Mouse (Mus musculus): ENCODE data around the gene Cib1. TPM values are rescaled to one million over a fixed set of nuclear protein-coding genes. Genes with fewer than 3 reads are reported as not detected.

Cib1 gene
- polyA plus RNA-seq, 1 experiment from 2014 or later = 108 TPM

GRCm38 (mm10) chr7:80200963-80201539 lies 31.6 kb downstream of the Cib1 start:
- H3K4me1 ChIP-seq = peaks cover 79% of the 10 kb centered on the region
- H3K4me3 ChIP-seq (replicated peaks) = no peak overlapping the region
- no peak overlapping the region for H3K4me2 ChIP-seq (replicated peaks)
- H3K9ac ChIP-seq = no peak overlapping the region
- ATAC-seq (ENCODE audit: insufficient number of reproducible peaks, low FRiP score, low TSS enrichment, low read depth) = no peak
- no peak overlapping the region for H3K27ac ChIP-seq (replicated peaks)
- H3K36me3 ChIP-seq = 0 out of 2 replicates have a peak, but pooled peaks cover 3% of the 10 kb centered on the region
- WGBS = 72% methylated on average over 5 of the region's 5 CpGs
- H3K27me3 ChIP-seq = no peaks in the 10 kb centered on the region
- H3K9me3 ChIP-seq (replicated peaks) = no peaks in the 10 kb centered on the region

GRCm38 (mm10) chr7:80200588-80200945 lies 32.0 kb downstream of the Cib1 start:
- Histone ChIP-seq H3K4me1 (peaks cover 74% of the 10 kb centered on the region), H3K27ac (replicated peaks) (no peak overlapping the region), H3K9me3 (replicated peaks) (no peaks in the 10 kb centered on the region), H3K27me3 (no peaks in the 10 kb centered on the region), H3K36me3 (0 out of 2 replicates have a peak, but pooled peaks cover 3% of the 10 kb centered on the region), H3K4me3 (replicated peaks) (peak overlapping the region; percentile 78; the same call in 1 of the 2 replicates), H3K4me2 (replicated peaks) (peak overlapping the region; percentile 80), H3K9ac (no peak overlapping the region)
- WGBS = 69% methylated on average over 6 of the region's 6 CpGs
- no peak for ATAC-seq (ENCODE audit: insufficient number of reproducible peaks, low FRiP score, low TSS enrichment, low read depth)

GRCm38 (mm10) chr7:80199851-80200587 lies 32.6 kb downstream of the Cib1 start:
- ATAC-seq (ENCODE audit: insufficient number of reproducible peaks, low FRiP score, low TSS enrichment, low read depth) = no peak
- no peaks in the 10 kb centered on the region for H3K9me3 ChIP-seq (replicated peaks)
- H3K4me3 ChIP-seq (replicated peaks) = peak overlapping the region; percentile 78
- 68% methylated on average over 11 of the region's 11 CpGs for WGBS
- 0 out of 2 replicates have a peak, but pooled peaks cover 3% of the 10 kb centered on the region for H3K36me3 ChIP-seq
- H3K27me3 ChIP-seq = no peaks in the 10 kb centered on the region
- peak overlapping the region; percentile 80 for H3K4me2 ChIP-seq (replicated peaks)
- H3K27ac ChIP-seq (replicated peaks) = no peak overlapping the region
- no peak overlapping the region for H3K9ac ChIP-seq
- H3K4me1 ChIP-seq = peaks cover 69% of the 10 kb centered on the region

- Histone ChIP-seq H3K9me3 (replicated peaks) (no peaks in the 10 kb centered on the region), H3K9ac (peak overlapping the region; percentile 82), H3K27me3 (no peaks in the 10 kb centered on the region), H3K27ac (replicated peaks) (peak overlapping the region; percentile 97), H3K4me2 (replicated peaks) (peak overlapping the region; percentile 80), H3K36me3 (0 out of 2 replicates have a peak, but pooled peaks cover 3% of the 10 kb centered on the region), H3K4me3 (replicated peaks) (peak overlapping the region; percentile 78), H3K4me1 (peaks cover 66% of the 10 kb centered on the region)
- ATAC-seq (ENCODE audit: insufficient number of reproducible peaks, low FRiP score, low TSS enrichment, low read depth) = no peak
- 12% methylated on average over 6 of the region's 6 CpGs for WGBS
Observed at GRCm38 (mm10) chr7:80199286-80199685, 33.3 kb downstream of the Cib1 start.

- no peak for ATAC-seq (ENCODE audit: insufficient number of reproducible peaks, low FRiP score, low TSS enrichment, low read depth)
- 0 out of 2 replicates have a peak, but pooled peaks cover 3% of the 10 kb centered on the region for H3K36me3 ChIP-seq
- H3K9me3 ChIP-seq (replicated peaks) = no peaks in the 10 kb centered on the region
- peak overlapping the region; percentile 82 for H3K9ac ChIP-seq
- H3K4me1 ChIP-seq = peaks cover 66% of the 10 kb centered on the region
- H3K27me3 ChIP-seq = no peaks in the 10 kb centered on the region
- H3K4me2 ChIP-seq (replicated peaks) = peak overlapping the region; percentile 80
- under 1% methylated on average over 11 of the region's 11 CpGs for WGBS
- peak overlapping the region; percentile 78 for H3K4me3 ChIP-seq (replicated peaks)
- H3K27ac ChIP-seq (replicated peaks) = peak overlapping the region; percentile 97
Observed at GRCm38 (mm10) chr7:80198863-80199262, 33.8 kb downstream of the Cib1 start.

- peak overlapping the region; percentile 82 for H3K9ac ChIP-seq
- peaks cover 67% of the 10 kb centered on the region for H3K4me1 ChIP-seq
- 0 out of 2 replicates have a peak, but pooled peaks cover 3% of the 10 kb centered on the region for H3K36me3 ChIP-seq
- H3K4me3 ChIP-seq (replicated peaks) = peak overlapping the region; percentile 78
- H3K27ac ChIP-seq (replicated peaks) = peak overlapping the region; percentile 97
- WGBS = under 1% methylated on average over 69 of the region's 74 CpGs
- peak; percentile 91 for ATAC-seq (ENCODE audit: insufficient number of reproducible peaks, low FRiP score, low TSS enrichment, low read depth)
- H3K27me3 ChIP-seq = no peaks in the 10 kb centered on the region
- no peaks in the 10 kb centered on the region for H3K9me3 ChIP-seq (replicated peaks)
- H3K4me2 ChIP-seq (replicated peaks) = peak overlapping the region; percentile 80
Observed at GRCm38 (mm10) chr7:80197941-80198778, 34.5 kb downstream of the Cib1 start.

- peak overlapping the region; percentile 80 for H3K4me2 ChIP-seq (replicated peaks)
- H3K4me1 ChIP-seq = peaks cover 67% of the 10 kb centered on the region
- peak overlapping the region; percentile 97 for H3K27ac ChIP-seq (replicated peaks)
- ATAC-seq (ENCODE audit: insufficient number of reproducible peaks, low FRiP score, low TSS enrichment, low read depth) = no peak
- H3K27me3 ChIP-seq = no peaks in the 10 kb centered on the region
- no peak overlapping the region; the same call in 1 of the 2 replicates for H3K9ac ChIP-seq
- no peaks in the 10 kb centered on the region for H3K9me3 ChIP-seq (replicated peaks)
- H3K4me3 ChIP-seq (replicated peaks) = peak overlapping the region; percentile 78
- 0 out of 2 replicates have a peak, but pooled peaks cover 3% of the 10 kb centered on the region for H3K36me3 ChIP-seq
- 13% methylated on average over 4 of the region's 4 CpGs for WGBS
Observed at GRCm38 (mm10) chr7:80197371-80197770, 35.2 kb downstream of the Cib1 start.

DNA sequence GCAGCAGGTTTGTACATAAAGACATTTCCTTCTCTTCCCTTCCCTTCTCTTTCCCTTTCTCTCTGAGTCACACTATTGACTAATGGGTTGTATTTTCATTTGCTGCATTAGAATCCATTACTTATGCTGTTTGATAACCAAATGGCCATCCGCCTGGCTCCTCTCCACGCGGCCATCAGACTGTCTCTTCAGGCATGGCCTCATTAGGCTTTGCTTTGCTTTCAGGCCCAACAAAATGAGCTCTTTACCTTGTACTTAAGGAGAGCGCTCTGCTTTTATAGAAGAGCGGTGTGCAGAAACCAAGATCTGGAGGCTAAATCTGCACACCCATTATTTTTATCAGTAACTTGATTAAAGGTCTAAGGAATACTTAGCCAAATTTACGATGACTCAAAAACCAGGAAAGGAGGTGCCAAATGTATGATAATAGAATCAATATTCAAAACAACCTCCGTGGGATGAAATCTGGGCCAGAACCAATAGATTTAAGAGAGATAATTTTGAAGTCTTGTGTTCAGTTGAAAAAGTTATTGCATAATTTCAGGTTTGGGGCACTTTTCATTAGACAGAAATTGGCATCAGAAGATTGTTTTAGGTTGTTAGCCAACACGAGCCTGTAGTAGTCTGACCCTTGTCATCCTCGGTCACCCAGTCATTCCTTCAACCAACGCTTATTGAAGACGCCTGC lies 36.9 kb downstream of the Cib1 start:
- Histone ChIP-seq H3K36me3 (no peaks in the 10 kb centered on the region), H3K4me3 (replicated peaks) (no peak overlapping the region), H3K4me1 (peaks cover 68% of the 10 kb centered on the region), H3K4me2 (replicated peaks) (no peak overlapping the region), H3K27me3 (no peaks in the 10 kb centered on the region), H3K9ac (no peak overlapping the region), H3K9me3 (replicated peaks) (no peaks in the 10 kb centered on the region), H3K27ac (replicated peaks) (no peak overlapping the region)
- ATAC-seq (ENCODE audit: insufficient number of reproducible peaks, low FRiP score, low TSS enrichment, low read depth) = no peak
- 82% methylated on average over 10 of the region's 11 CpGs for WGBS

- Histone ChIP-seq H3K4me3 (replicated peaks) (no peak overlapping the region), H3K27ac (replicated peaks) (no peak overlapping the region), H3K36me3 (no peaks in the 10 kb centered on the region), H3K27me3 (no peaks in the 10 kb centered on the region), H3K9me3 (replicated peaks) (no peaks in the 10 kb centered on the region), H3K4me2 (replicated peaks) (no peak overlapping the region), H3K4me1 (peaks cover 66% of the 10 kb centered on the region), H3K9ac (no peak overlapping the region)
- ATAC-seq (ENCODE audit: insufficient number of reproducible peaks, low FRiP score, low TSS enrichment, low read depth) = no peak
- WGBS = 93% methylated on average over 5 of the region's 5 CpGs
Observed at GRCm38 (mm10) chr7:80195146-80195545, 37.5 kb downstream of the Cib1 start.

- peak overlapping the region; percentile 80 for H3K27ac ChIP-seq (replicated peaks)
- H3K4me3 ChIP-seq (replicated peaks) = no peak overlapping the region
- no peak overlapping the region for H3K9ac ChIP-seq
- H3K36me3 ChIP-seq = no peaks in the 10 kb centered on the region
- WGBS = 44% methylated on average over 13 of the region's 13 CpGs
- no peaks in the 10 kb centered on the region for H3K27me3 ChIP-seq
- ATAC-seq (ENCODE audit: insufficient number of reproducible peaks, low FRiP score, low TSS enrichment, low read depth) = no peak
- no peak overlapping the region for H3K4me2 ChIP-seq (replicated peaks)
- peaks cover 62% of the 10 kb centered on the region for H3K4me1 ChIP-seq
- H3K9me3 ChIP-seq (replicated peaks) = no peaks in the 10 kb centered on the region
Observed at GRCm38 (mm10) chr7:80193941-80194739, 38.5 kb downstream of the Cib1 start.

Measured in embryonic facial prominence, embryonic 15.5 days (tissue).